Mouse (Mus musculus): ENCODE data around the gene 1700001C19Rik. TPM values are rescaled to one million over a fixed set of nuclear protein-coding genes. Genes with fewer than 3 reads are reported as not detected.
"Not testable (repeated sequence)": the region's sequence is repeated elsewhere in the genome, so short reads cannot be mapped to it uniquely, and the experiment has no call there.

1700001C19Rik gene
- polyA plus RNA-seq, 1 experiment from 2014 or later: 0.40 TPM

DNA sequence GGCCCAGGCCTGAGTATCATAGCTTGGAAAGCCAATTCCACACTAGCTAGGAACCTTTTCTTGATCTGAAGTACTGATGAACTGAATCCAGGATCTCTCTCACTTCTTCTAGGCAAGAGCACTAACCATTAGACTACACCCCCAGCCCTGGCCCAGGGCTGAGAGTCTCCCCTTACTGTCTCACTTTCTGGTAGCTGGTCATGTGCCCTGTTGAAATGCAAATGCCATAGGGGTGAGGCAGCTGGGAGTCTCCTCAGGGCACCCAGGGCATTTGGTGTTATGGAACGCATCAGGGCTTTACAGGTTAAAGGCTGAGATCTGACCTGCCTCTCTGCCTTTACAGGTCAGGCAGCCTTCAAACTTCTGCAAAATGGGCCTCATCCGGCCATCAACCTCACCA lies 17.0 kb downstream of the 1700001C19Rik start:
- no peaks in the 10 kb centered on the region for H3K9me3 ChIP-seq (ENCODE audit: control insufficient read depth, low read length)
- H3K4me2 ChIP-seq (ENCODE audit: low read depth, low read length, severe bottlenecking): no peak overlapping the region
- 79% methylated on average over 2 of the region's 2 CpGs for WGBS
- no peak overlapping the region for H3K4me3 ChIP-seq (ENCODE audit: low read depth, low read length)
- H3K27ac ChIP-seq (ENCODE audit: low read depth, low read length): no peak overlapping the region
- no peak for ATAC-seq (replicated peaks; ENCODE audit: low FRiP score)
- no peak for DNase-seq (ENCODE audit: low spot score)
- H3K4me1 ChIP-seq (replicated peaks; ENCODE audit: control insufficient read depth, insufficient read depth, low read length): no peaks in the 10 kb centered on the region
- H3K27me3 ChIP-seq (ENCODE audit: control insufficient read depth, insufficient read depth, low read length): no peaks in the 10 kb centered on the region
- H3K36me3 ChIP-seq (ENCODE audit: control insufficient read depth, insufficient read depth, low read length): no peaks in the 10 kb centered on the region
- H3K9ac ChIP-seq (ENCODE audit: low read length): no peak overlapping the region

DNA sequence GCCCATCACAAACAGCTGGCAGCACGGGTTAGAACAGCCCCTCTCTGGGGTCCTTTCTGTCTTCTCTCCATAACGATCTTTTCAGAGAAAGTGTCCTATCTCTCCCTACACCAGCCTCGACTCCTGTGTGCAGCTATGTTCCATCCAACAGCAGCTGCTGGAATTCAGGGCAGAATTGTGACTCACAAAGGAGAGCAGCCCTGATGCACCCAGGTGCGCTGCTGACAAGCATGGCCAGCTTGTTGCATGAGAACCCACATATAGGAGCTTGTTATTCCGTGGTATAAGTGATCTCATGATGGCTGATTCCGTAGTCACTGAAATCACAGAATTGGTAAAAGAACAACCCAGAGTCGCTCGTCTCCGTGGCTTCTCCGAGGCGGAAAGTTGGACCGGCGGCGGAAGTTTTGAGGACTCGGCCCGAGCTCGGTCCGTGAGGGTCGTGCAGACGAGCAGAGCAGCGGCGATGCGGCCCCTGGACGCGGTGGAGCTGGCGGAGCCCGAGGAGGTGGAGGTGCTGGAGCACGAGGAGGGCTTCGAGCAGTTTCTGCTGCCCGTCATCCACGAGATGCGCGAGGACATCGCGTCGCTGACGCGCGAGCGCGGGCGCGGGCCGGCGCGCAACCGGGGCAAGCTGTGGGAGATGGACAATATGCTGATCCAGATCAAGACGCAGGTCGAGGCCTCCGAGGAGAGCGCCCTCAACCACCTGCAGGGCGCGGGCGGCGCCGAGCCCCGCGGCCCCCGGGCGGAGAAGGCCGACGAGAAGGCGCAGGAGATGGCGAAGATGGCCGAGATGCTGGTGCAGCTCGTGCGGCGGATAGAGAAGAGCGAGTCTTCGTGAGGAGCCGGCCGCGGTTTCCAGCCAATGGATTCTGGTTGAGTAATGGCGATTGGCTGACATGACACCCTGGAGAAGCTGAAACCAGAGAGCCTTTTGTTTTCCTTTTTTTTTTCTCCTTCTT lies 27.0 kb downstream of the 1700001C19Rik start:
- DNase-seq (ENCODE audit: low spot score); H3K27ac ChIP-seq (ENCODE audit: low read depth, low read length); H3K4me1 ChIP-seq (replicated peaks; ENCODE audit: control insufficient read depth, insufficient read depth, low read length); ATAC-seq (replicated peaks; ENCODE audit: low FRiP score); H3K9me3 ChIP-seq (ENCODE audit: control insufficient read depth, low read length); H3K36me3 ChIP-seq (ENCODE audit: control insufficient read depth, insufficient read depth, low read length): not testable (repeated sequence)
- H3K9ac ChIP-seq (ENCODE audit: low read length): peak overlapping the region; percentile 20; the same call in 1 of the 2 replicates
- peak overlapping the region; percentile 22 for H3K4me3 ChIP-seq (ENCODE audit: low read depth, low read length)
- 3% methylated on average over 72 of the region's 74 CpGs for WGBS
- H3K4me2 ChIP-seq (ENCODE audit: low read depth, low read length, severe bottlenecking): peak overlapping the region; percentile 45
- peaks cover 20% of the 10 kb centered on the region for H3K27me3 ChIP-seq (ENCODE audit: control insufficient read depth, insufficient read depth, low read length)

DNA sequence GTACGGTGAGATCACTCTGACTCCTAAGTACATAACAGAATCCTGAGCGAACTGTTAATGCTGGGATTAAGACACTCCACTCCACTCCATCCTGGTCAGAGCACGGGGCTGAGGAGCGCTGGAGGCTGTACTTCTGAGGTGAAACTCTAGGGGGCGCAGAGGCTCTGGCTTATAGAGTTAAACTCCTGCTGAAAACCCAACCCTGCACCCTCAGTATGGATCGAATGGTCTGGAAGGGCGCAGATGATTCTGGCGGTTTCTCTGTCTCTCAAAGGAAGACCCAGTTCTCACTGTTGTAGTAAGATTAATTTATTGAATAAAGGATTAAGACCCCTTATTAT lies 28.6 kb downstream of the 1700001C19Rik start:
- no peak overlapping the region for H3K9ac ChIP-seq (ENCODE audit: low read length)
- no peaks in the 10 kb centered on the region for H3K9me3 ChIP-seq (ENCODE audit: control insufficient read depth, low read length)
- no peak overlapping the region for H3K27ac ChIP-seq (ENCODE audit: low read depth, low read length)
- H3K4me3 ChIP-seq (ENCODE audit: low read depth, low read length): no peak overlapping the region
- 22% methylated on average over 8 of the region's 8 CpGs for WGBS
- H3K4me2 ChIP-seq (ENCODE audit: low read depth, low read length, severe bottlenecking): no peak overlapping the region
- ATAC-seq (replicated peaks; ENCODE audit: low FRiP score) (0 out of 2 replicates have a peak, but pooled peaks have one; percentile 24), DNase-seq (ENCODE audit: low spot score) (peak; percentile 84)
- no peaks in the 10 kb centered on the region for H3K36me3 ChIP-seq (ENCODE audit: control insufficient read depth, insufficient read depth, low read length)
- peaks cover 20% of the 10 kb centered on the region for H3K27me3 ChIP-seq (ENCODE audit: control insufficient read depth, insufficient read depth, low read length)
- H3K4me1 ChIP-seq (replicated peaks; ENCODE audit: control insufficient read depth, insufficient read depth, low read length): no peaks in the 10 kb centered on the region

DNA sequence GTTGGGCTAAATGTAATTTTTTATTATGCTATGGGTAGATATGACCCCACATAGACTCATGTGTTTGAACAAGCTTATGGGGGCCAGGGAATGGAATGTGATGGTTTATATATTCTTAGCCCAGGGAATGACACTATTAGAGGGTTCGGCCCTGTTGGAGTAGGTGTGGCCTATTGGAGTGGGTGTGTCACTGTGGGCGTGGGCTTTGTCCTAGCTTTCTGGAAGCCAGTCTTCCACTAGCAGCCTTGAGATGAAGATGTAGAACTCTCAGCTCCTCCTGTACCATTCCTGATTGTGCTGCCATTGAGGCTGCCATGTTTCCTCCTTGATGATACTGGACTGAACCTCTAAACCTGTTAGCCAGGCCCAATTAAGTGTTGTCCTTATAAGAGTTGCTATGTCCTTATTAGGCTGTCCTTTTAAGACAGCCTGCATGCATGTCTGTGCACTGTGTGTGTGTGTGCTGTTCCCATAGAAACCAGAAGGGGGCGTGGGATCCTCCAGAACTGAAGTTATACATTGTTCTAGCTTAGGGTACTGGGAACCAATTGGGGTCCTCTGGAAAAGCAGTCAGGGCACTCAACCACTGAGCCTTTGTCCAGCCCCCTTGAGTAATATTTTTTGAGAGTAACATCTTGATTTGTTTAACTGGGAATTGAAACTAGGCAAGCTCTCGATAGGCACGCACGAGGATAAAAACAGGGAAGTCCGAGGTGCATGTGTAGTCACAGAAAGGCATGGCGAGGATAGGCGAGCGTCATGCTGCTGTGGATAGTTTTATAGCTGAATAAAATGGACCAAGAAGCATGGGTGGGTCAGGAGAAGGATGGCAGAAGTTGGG lies 29.2 kb downstream of the 1700001C19Rik start:
- 64% methylated on average over 10 of the region's 10 CpGs for WGBS
- Histone ChIP-seq H3K4me2 (ENCODE audit: low read depth, low read length, severe bottlenecking) (no peak overlapping the region), H3K9me3 (ENCODE audit: control insufficient read depth, low read length) (no peaks in the 10 kb centered on the region), H3K36me3 (ENCODE audit: control insufficient read depth, insufficient read depth, low read length) (no peaks in the 10 kb centered on the region), H3K4me1 (replicated peaks; ENCODE audit: control insufficient read depth, insufficient read depth, low read length) (no peaks in the 10 kb centered on the region), H3K27ac (ENCODE audit: low read depth, low read length) (no peak overlapping the region), H3K9ac (ENCODE audit: low read length) (no peak overlapping the region), H3K27me3 (ENCODE audit: control insufficient read depth, insufficient read depth, low read length) (peaks cover 20% of the 10 kb centered on the region), H3K4me3 (ENCODE audit: low read depth, low read length) (no peak overlapping the region)
- ATAC-seq (replicated peaks; ENCODE audit: low FRiP score) (no peak), DNase-seq (ENCODE audit: low spot score) (no peak)

DNA sequence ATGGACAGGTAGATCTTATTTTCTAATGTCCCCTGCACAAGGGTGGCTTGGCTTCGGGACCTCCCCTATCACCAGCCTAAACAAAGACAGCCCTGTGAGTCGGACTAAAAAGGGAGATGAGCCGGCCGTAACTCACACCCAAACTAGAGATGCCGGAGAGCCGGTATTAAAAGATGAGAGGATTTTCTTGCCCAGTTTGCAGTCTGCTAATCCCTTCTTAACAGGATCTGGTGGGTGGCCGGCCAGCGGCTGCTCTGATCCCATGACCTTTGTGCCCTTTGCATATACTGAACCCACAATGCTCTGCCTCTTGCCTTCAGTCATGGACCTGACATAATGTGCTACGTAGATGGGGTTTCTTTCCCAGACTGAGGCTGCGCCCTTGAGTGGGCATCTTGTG lies 36.7 kb downstream of the 1700001C19Rik start, which contains the start of gene Guca1a:
Guca1a (minus strand) TSS at position 134 of the 400 bp plus-strand sequence.
- WGBS: 10% methylated on average over 10 of the region's 10 CpGs
- no peak for DNase-seq (ENCODE audit: low spot score)
- no peaks in the 10 kb centered on the region for H3K36me3 ChIP-seq (ENCODE audit: control insufficient read depth, insufficient read depth, low read length)
- H3K27me3 ChIP-seq (ENCODE audit: control insufficient read depth, insufficient read depth, low read length): peaks cover 13% of the 10 kb centered on the region
- H3K9ac ChIP-seq (ENCODE audit: low read length): no peak within 1 kb of the TSS
- no peak for ATAC-seq (replicated peaks; ENCODE audit: low FRiP score)
- H3K27ac ChIP-seq (ENCODE audit: low read depth, low read length): no peak within 1 kb of the TSS
- H3K4me2 ChIP-seq (ENCODE audit: low read depth, low read length, severe bottlenecking): no peak within 1 kb of the TSS
- no peak within 1 kb of the TSS for H3K4me3 ChIP-seq (ENCODE audit: low read depth, low read length)
- no peaks in the 10 kb centered on the region for H3K9me3 ChIP-seq (ENCODE audit: control insufficient read depth, low read length)
- H3K4me1 ChIP-seq (replicated peaks; ENCODE audit: control insufficient read depth, insufficient read depth, low read length): no peaks in the 10 kb centered on the region

DNA sequence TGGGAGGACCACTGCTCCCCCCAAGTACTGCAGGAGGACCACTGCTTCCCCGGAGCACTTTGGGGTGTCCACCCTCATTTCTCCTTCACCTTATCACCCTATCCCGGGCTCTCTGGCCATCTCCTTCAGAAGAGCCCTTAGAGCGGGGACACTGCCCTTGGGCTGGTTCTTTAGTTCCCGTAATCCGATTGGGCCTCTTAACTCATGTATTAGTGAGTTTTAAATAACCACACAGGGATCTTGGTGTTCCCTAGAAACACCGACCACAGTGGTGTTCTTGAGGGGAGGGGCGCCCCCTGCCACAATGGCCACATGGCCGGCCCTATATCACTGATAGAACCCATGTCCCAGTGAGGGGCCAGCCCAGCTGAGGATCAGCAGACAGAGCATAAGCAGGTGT lies 38.1 kb downstream of the 1700001C19Rik start:
- Histone ChIP-seq H3K4me2 (ENCODE audit: low read depth, low read length, severe bottlenecking) (no peak overlapping the region), H3K4me1 (replicated peaks; ENCODE audit: control insufficient read depth, insufficient read depth, low read length) (no peaks in the 10 kb centered on the region; the same call in 1 of the 2 replicates), H3K9me3 (ENCODE audit: control insufficient read depth, low read length) (no peaks in the 10 kb centered on the region), H3K27ac (ENCODE audit: low read depth, low read length) (no peak overlapping the region), H3K9ac (ENCODE audit: low read length) (no peak overlapping the region), H3K4me3 (ENCODE audit: low read depth, low read length) (no peak overlapping the region), H3K27me3 (ENCODE audit: control insufficient read depth, insufficient read depth, low read length) (peaks cover 27% of the 10 kb centered on the region), H3K36me3 (ENCODE audit: control insufficient read depth, insufficient read depth, low read length) (no peaks in the 10 kb centered on the region)
- ATAC-seq (replicated peaks; ENCODE audit: low FRiP score) (no peak), DNase-seq (ENCODE audit: low spot score) (no peak)
- 85% methylated on average over 8 of the region's 8 CpGs for WGBS

DNA sequence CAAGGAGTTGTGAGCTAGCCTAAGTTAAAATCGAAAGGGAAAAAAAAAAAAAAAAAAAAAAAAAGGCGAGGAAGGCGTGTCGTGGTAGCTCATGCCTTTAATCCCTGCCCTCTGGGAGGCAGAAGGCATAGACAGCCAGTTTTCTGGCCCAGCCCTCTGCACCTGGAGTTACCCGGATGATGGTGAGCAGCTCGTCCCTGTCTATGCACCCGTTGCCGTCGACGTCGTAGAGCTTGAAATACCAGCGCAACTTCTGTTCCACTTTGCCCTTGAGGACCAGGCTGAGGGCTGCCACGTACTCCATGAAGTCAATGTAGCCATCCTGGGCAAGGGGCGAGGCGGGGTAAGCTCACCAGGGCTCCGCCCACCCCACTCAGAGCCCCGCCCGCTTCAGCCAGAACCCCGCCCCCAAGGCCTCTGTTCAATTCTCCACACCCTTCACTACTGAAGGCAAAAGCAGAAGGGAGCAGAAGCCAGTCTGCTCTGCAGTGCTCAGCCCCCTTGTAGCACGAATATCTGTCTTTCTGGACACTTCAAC lies 41.7 kb downstream of the 1700001C19Rik start:
- Histone ChIP-seq H3K9me3 (ENCODE audit: control insufficient read depth, low read length) (no peaks in the 10 kb centered on the region), H3K27ac (ENCODE audit: low read depth, low read length) (no peak overlapping the region)

DNA sequence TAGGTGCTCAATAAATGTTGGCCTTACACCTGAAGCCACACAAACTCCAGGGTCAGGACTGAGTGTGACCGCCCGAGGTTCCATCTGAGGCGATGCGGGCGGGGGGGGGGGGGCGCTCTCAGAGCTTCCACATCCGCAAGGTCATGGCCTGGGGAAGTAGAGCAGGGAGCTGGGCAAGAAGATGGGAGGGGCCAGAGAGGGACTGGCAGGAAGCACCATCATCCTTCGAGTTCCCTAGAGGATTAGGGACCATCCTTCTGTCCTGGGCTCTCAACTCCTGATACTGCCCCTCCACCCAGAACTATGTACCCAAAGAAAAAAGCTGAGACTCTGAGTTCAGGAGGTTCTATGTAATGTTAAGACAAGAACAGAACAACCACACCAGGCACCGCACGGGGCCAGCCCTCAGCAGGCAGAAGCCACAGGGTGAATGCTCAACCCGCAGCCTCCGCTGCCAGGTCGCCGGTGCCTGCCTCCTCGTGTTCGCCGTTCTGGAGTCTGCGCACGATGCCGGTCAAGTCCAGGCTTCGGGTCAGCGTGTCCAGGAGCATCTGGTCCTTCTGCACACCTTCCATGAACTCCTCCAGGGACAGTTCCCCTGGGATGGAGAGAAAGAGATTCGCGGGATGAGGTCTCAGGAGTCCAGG lies 42.8 kb downstream of the 1700001C19Rik start:
- Histone ChIP-seq H3K9me3 (ENCODE audit: control insufficient read depth, low read length) (no peaks in the 10 kb centered on the region), H3K9ac (ENCODE audit: low read length) (no peak overlapping the region), H3K27ac (ENCODE audit: low read depth, low read length) (no peak overlapping the region), H3K4me3 (ENCODE audit: low read depth, low read length) (no peak overlapping the region), H3K4me1 (replicated peaks; ENCODE audit: control insufficient read depth, insufficient read depth, low read length) (no peaks in the 10 kb centered on the region; the same call in 1 of the 2 replicates), H3K4me2 (ENCODE audit: low read depth, low read length, severe bottlenecking) (0 out of 2 replicates have a peak overlapping the region, but pooled peaks have one; percentile 34), H3K27me3 (ENCODE audit: control insufficient read depth, insufficient read depth, low read length) (peaks cover 18% of the 10 kb centered on the region), H3K36me3 (ENCODE audit: control insufficient read depth, insufficient read depth, low read length) (no peaks in the 10 kb centered on the region)
- DNase-seq (ENCODE audit: low spot score): no peak
- ATAC-seq (replicated peaks; ENCODE audit: low FRiP score): no peak
- WGBS: 26% methylated on average over 23 of the region's 24 CpGs

More for the DNA sequence above, 41.7 kb downstream of the 1700001C19Rik start:
- H3K4me1 ChIP-seq (replicated peaks; ENCODE audit: control insufficient read depth, insufficient read depth, low read length): no peaks in the 10 kb centered on the region; the same call in 1 of the 2 replicates
- H3K4me3 ChIP-seq (ENCODE audit: low read depth, low read length): peak overlapping the region; percentile 14; the same call in 1 of the 2 replicates
- H3K4me2 ChIP-seq (ENCODE audit: low read depth, low read length, severe bottlenecking): peak overlapping the region; percentile 34
- DNase-seq (ENCODE audit: low spot score): peak; percentile 68
- H3K36me3 ChIP-seq (ENCODE audit: control insufficient read depth, insufficient read depth, low read length): no peaks in the 10 kb centered on the region
- ATAC-seq (replicated peaks; ENCODE audit: low FRiP score): 0 out of 2 replicates have a peak, but pooled peaks have one; percentile 51
- H3K9ac ChIP-seq (ENCODE audit: low read length): no peak overlapping the region
- H3K27me3 ChIP-seq (ENCODE audit: control insufficient read depth, insufficient read depth, low read length): peaks cover 26% of the 10 kb centered on the region
- 5% methylated on average over 20 of the region's 20 CpGs for WGBS
